Mouse (Mus musculus) liver, embryonic 13.5 days (tissue): ENCODE measurements around the gene H2-Eb1. TPM values are rescaled to one million over a fixed set of nuclear protein-coding genes. Genes with fewer than 3 reads are reported as not detected.

Source experiments
- ATAC-seq: fragments of 200-750 bp; cut with Nextera tagmentation; 2 replicates; pipeline ENCODE4 v1.8.0; 2017; ENCODE audit warnings: low read depth, mild to moderate bottlenecking, moderate number of reproducible peaks, moderate library complexity
- DNase-seq: peaks from one replicate; pipeline ENCODE4 v3.0.0; 2022
- H3K27ac ChIP-seq: fragments of 300-500 bp; sonication (generic); 2 replicates; pipeline ENCODE4 v1.5.1; 2015; ENCODE audit warnings: moderate library complexity, mild to moderate bottlenecking, inconsistent platforms
- H3K27me3 ChIP-seq: fragments of 300-500 bp; sonication (generic); 2 replicates; pipeline ENCODE4 v1.6.1; 2015; ENCODE audit warnings: mild to moderate bottlenecking, inconsistent platforms
- H3K36me3 ChIP-seq: fragments of 300-500 bp; sonication (generic); 2 replicates; pipeline ENCODE4 v1.6.1; 2015; ENCODE audit warnings: mild to moderate bottlenecking, inconsistent platforms
- H3K4me1 ChIP-seq: fragments of 300-500 bp; sonication (generic); replicated peaks from 2 replicates; pipeline ENCODE4 v1.6.1; 2015; ENCODE audit warnings: inconsistent platforms
- H3K4me2 ChIP-seq: fragments of 300-500 bp; sonication (generic); 2 replicates; pipeline ENCODE4 v1.6.1; 2015; ENCODE audit warnings: inconsistent platforms, mild to moderate bottlenecking, moderate library complexity
- H3K4me3 ChIP-seq: fragments of 300-500 bp; sonication (generic); replicated peaks from 2 replicates; pipeline ENCODE4 v1.5.1; 2015; ENCODE audit warnings: mild to moderate bottlenecking, inconsistent platforms
- H3K9ac ChIP-seq: fragments of 300-500 bp; sonication (generic); 2 replicates; pipeline ENCODE4 v1.6.1; 2015; ENCODE audit warnings: mild to moderate bottlenecking, inconsistent platforms
- H3K9me3 ChIP-seq: fragments of 300-500 bp; sonication (generic); replicated peaks from 2 replicates; pipeline ENCODE4 v1.6.1; 2016; ENCODE audit warnings: inconsistent platforms
- WGBS: fragments of 180-500 bp; shearing (Covaris S2); methylation state at CpG from one replicate; pipeline ENCODE4 v1.1.7; 2015; ENCODE audit not compliant: insufficient replicate concordance; 5-methylcytosine and 5-hydroxymethylcytosine counted together
- polyA plus RNA-seq: library from polyadenylated mRNA; unstranded; fragments of >200 nt; fragmentation: Nextera tagmentation; extraction: Ambion mirVana; gene quantifications from 2 replicates; pipeline ENCODE4 v1.2.1, GENCODE M21; 2015

The H2-Eb1 gene
- polyA plus RNA-seq, 1 experiment from 2014 or later, result 0.81 TPM

GRCm38 (mm10) chr17:34354940-34355339 is 49.3 kb downstream of the H2-Eb1 start:
- Histone ChIP-seq H3K9me3 (no peaks in the 10 kb centered on the region), H3K36me3 (no peaks in the 10 kb centered on the region), H3K4me3 (no peak overlapping the region), H3K27me3 (no peaks in the 10 kb centered on the region), H3K9ac (no peak overlapping the region), H3K27ac (no peak overlapping the region), H3K4me2 (no peak overlapping the region), H3K4me1 (no peaks in the 10 kb centered on the region)
- no peak for ATAC-seq
- DNase-seq, result no peak
- 36% methylated on average over 1 of the region's 1 CpGs for WGBS

- Histone ChIP-seq H3K9me3 (no peaks in the 10 kb centered on the region), H3K36me3 (no peaks in the 10 kb centered on the region), H3K27me3 (no peaks in the 10 kb centered on the region), H3K27ac (no peak overlapping the region), H3K9ac (no peak overlapping the region), H3K4me2 (no peak overlapping the region), H3K4me1 (no peaks in the 10 kb centered on the region), H3K4me3 (no peak overlapping the region)
- 70% methylated on average over 15 of the region's 15 CpGs for WGBS
- no peak for DNase-seq
- ATAC-seq, result no peak
These were observed 57.4 kb downstream of the H2-Eb1 start for GRCm38 (mm10) chr17:34362954-34363546.

GRCm38 (mm10) chr17:34363676-34364310 is 58.1 kb downstream of the H2-Eb1 start:
- no peak for DNase-seq
- no peak overlapping the region for H3K27ac ChIP-seq
- no peaks in the 10 kb centered on the region for H3K4me1 ChIP-seq
- 46% methylated on average over 3 of the region's 3 CpGs for WGBS
- ATAC-seq, result no peak
- no peaks in the 10 kb centered on the region for H3K36me3 ChIP-seq
- H3K4me3 ChIP-seq, result no peak overlapping the region
- no peak overlapping the region for H3K4me2 ChIP-seq
- no peaks in the 10 kb centered on the region for H3K9me3 ChIP-seq
- no peaks in the 10 kb centered on the region for H3K27me3 ChIP-seq
- no peak overlapping the region for H3K9ac ChIP-seq

GRCm38 (mm10) chr17:34365031-34365430 is 59.4 kb downstream of the H2-Eb1 start:
- ATAC-seq (no peak), DNase-seq (no peak)
- Histone ChIP-seq H3K9ac (no peak overlapping the region), H3K4me3 (no peak overlapping the region), H3K4me1 (no peaks in the 10 kb centered on the region), H3K27ac (no peak overlapping the region), H3K36me3 (no peaks in the 10 kb centered on the region), H3K4me2 (no peak overlapping the region), H3K9me3 (no peaks in the 10 kb centered on the region), H3K27me3 (no peaks in the 10 kb centered on the region)
- WGBS, result 53% methylated on average over 10 of the region's 10 CpGs

Other genes with a start within 250 kb of the H2-Eb1 start
- 0.39 and 0.41 TPM in 2 replicates for gene H2-Oa, start 213.5 kb upstream of the H2-Eb1 start, polyA plus RNA-seq
- gene H2-DMa, start 186.3 kb upstream of the H2-Eb1 start, polyA plus RNA-seq, result 4.4 and 5.2 TPM in 2 replicates
- 42.0 and 53.3 TPM in 2 replicates for gene Brd2, start 183.2 kb upstream of the H2-Eb1 start, polyA plus RNA-seq
- 0.31 and 0.36 TPM in 2 replicates for gene H2-DMb2, start 162.6 kb upstream of the H2-Eb1 start, polyA plus RNA-seq
- gene H2-DMb1, start 152.8 kb upstream of the H2-Eb1 start, polyA plus RNA-seq, result 0.54 and 0.62 TPM in 2 replicates
- gene Tap1, start 118.3 kb upstream of the H2-Eb1 start, polyA plus RNA-seq, result 2.4 and 3.2 TPM in 2 replicates
- 6.6 and 7.7 TPM in 2 replicates for gene Psmb9, start 118.1 kb upstream of the H2-Eb1 start, polyA plus RNA-seq
- gene Psmb8, start 108.1 kb upstream of the H2-Eb1 start, polyA plus RNA-seq, result 15.3 and 18.0 TPM in 2 replicates
- gene Tap2, start 102.3 kb upstream of the H2-Eb1 start, polyA plus RNA-seq, result 5.7 and 6.1 TPM in 2 replicates
- 0.08 TPM in 1 of 2 replicates, not detected in the other for gene H2-Ob, start 67.0 kb upstream of the H2-Eb1 start, polyA plus RNA-seq
- 2.2 and 2.3 TPM in 2 replicates for gene H2-Ab1, start 48.2 kb upstream of the H2-Eb1 start, polyA plus RNA-seq
- 0.96 TPM in 2 replicates for gene H2-Aa, start 18.0 kb upstream of the H2-Eb1 start, polyA plus RNA-seq
- gene H2-Eb2, start 19.8 kb downstream of the H2-Eb1 start, polyA plus RNA-seq, result not detected in 2 replicates
- 0.05 TPM in 1 of 2 replicates, not detected in the other for gene Btnl2, start 49.0 kb downstream of the H2-Eb1 start, polyA plus RNA-seq
- gene Btnl1, start 71.3 kb downstream of the H2-Eb1 start, polyA plus RNA-seq, result not detected in 2 replicates
- 0.21 TPM in 1 of 2 replicates, not detected in the other for gene BC051142, start 93.0 kb downstream of the H2-Eb1 start, polyA plus RNA-seq
- not detected in 2 replicates for gene Btnl4, start 171.5 kb downstream of the H2-Eb1 start, polyA plus RNA-seq
- not detected in 2 replicates for gene Btnl6, start 211.5 kb downstream of the H2-Eb1 start, polyA plus RNA-seq